Mouse (Mus musculus) midbrain, embryonic 13.5 days (tissue): ENCODE measurements at regions not wholly inside any gene's neighbourhood (a gene's known extent, or its start where the extent isn't known, plus 50 kb on each side); places are given as distances from the start of the nearest gene placed in this dataset.

ENCODE experiments used
- ATAC-seq: fragments of 200-750 bp; cut with Nextera tagmentation; 2 replicates; pipeline ENCODE4 v1.8.0; 2017; ENCODE audit warnings: mild to moderate bottlenecking, moderate TSS enrichment, moderate library complexity
- H3K27ac ChIP-seq: fragments of 300-500 bp; sonication (generic); 2 replicates; pipeline ENCODE4 v1.5.1; 2015; ENCODE audit warnings: inconsistent platforms, mild to moderate bottlenecking, moderate library complexity
- H3K27me3 ChIP-seq: fragments of 300-500 bp; sonication (generic); 2 replicates; pipeline ENCODE4 v1.6.1; 2015; ENCODE audit warnings: mild to moderate bottlenecking, inconsistent platforms
- H3K36me3 ChIP-seq: fragments of 300-500 bp; sonication (generic); 2 replicates; pipeline ENCODE4 v1.6.1; 2015; ENCODE audit warnings: mild to moderate bottlenecking, inconsistent platforms
- H3K4me1 ChIP-seq: fragments of 300-500 bp; sonication (generic); replicated peaks from 2 replicates; pipeline ENCODE4 v1.6.1; 2015; ENCODE audit warnings: inconsistent platforms
- H3K4me2 ChIP-seq: fragments of 300-500 bp; sonication (generic); replicated peaks from 2 replicates; pipeline ENCODE4 v1.6.1; 2015; ENCODE audit warnings: moderate library complexity, mild to moderate bottlenecking, inconsistent platforms
- H3K4me3 ChIP-seq: fragments of 300-500 bp; sonication (generic); replicated peaks from 2 replicates; pipeline ENCODE4 v1.5.1; 2015; ENCODE audit warnings: mild to moderate bottlenecking, inconsistent platforms
- H3K9ac ChIP-seq: fragments of 300-500 bp; sonication (generic); replicated peaks from 2 replicates; pipeline ENCODE4 v1.6.1; 2015; ENCODE audit warnings: mild to moderate bottlenecking, inconsistent platforms
- H3K9me3 ChIP-seq: fragments of 300-500 bp; sonication (generic); 2 replicates; pipeline ENCODE4 v1.6.1; 2016; ENCODE audit warnings: mild to moderate bottlenecking, inconsistent platforms
- WGBS: fragments of 180-500 bp; shearing (Covaris S2); methylation state at CpG from one replicate; pipeline ENCODE4 v1.1.7; 2015; 5-methylcytosine and 5-hydroxymethylcytosine counted together

GRCm38 (mm10) chr1:88969016-88969415 is 101.2 kb upstream of the Sh3bp4 start:
- no peaks in the 10 kb centered on the region for H3K4me1 ChIP-seq
- H3K27me3 ChIP-seq: no peaks in the 10 kb centered on the region
- no peak overlapping the region for H3K4me3 ChIP-seq
- WGBS: 59% methylated on average over 7 of the region's 7 CpGs
- no peaks in the 10 kb centered on the region for H3K36me3 ChIP-seq
- ATAC-seq: no peak
- H3K27ac ChIP-seq: no peak overlapping the region
- H3K9me3 ChIP-seq: no peaks in the 10 kb centered on the region
- H3K4me2 ChIP-seq: no peak overlapping the region
- H3K9ac ChIP-seq: no peak overlapping the region

- Histone ChIP-seq H3K4me2 (no peak overlapping the region), H3K9me3 (no peaks in the 10 kb centered on the region), H3K9ac (no peak overlapping the region), H3K27me3 (no peaks in the 10 kb centered on the region), H3K27ac (no peak overlapping the region), H3K4me1 (no peaks in the 10 kb centered on the region), H3K4me3 (no peak overlapping the region), H3K36me3 (no peaks in the 10 kb centered on the region)
- no peak for ATAC-seq
- WGBS: 94% methylated on average over 3 of the region's 3 CpGs
Observed at GRCm38 (mm10) chr1:88969630-88970029, 100.6 kb upstream of the Sh3bp4 start.

- Histone ChIP-seq H3K4me3 (no peak overlapping the region), H3K27me3 (no peaks in the 10 kb centered on the region), H3K36me3 (no peaks in the 10 kb centered on the region), H3K4me2 (no peak overlapping the region), H3K9me3 (no peaks in the 10 kb centered on the region), H3K4me1 (no peaks in the 10 kb centered on the region), H3K27ac (no peak overlapping the region), H3K9ac (no peak overlapping the region)
- no peak for ATAC-seq
- 92% methylated on average over 8 of the region's 8 CpGs for WGBS
Observed at GRCm38 (mm10) chr1:88976101-88976500, 94.1 kb upstream of the Sh3bp4 start.

GRCm38 (mm10) chr1:88988011-88988695 is 82.1 kb upstream of the Sh3bp4 start:
- no peak overlapping the region for H3K4me3 ChIP-seq
- no peaks in the 10 kb centered on the region for H3K4me1 ChIP-seq
- no peaks in the 10 kb centered on the region for H3K9me3 ChIP-seq
- no peak for ATAC-seq
- no peaks in the 10 kb centered on the region for H3K36me3 ChIP-seq
- no peak overlapping the region for H3K9ac ChIP-seq
- no peak overlapping the region for H3K27ac ChIP-seq
- H3K4me2 ChIP-seq: no peak overlapping the region
- H3K27me3 ChIP-seq: no peaks in the 10 kb centered on the region

GRCm38 (mm10) chr1:88994588-88995331 is 75.5 kb upstream of the Sh3bp4 start:
- no peaks in the 10 kb centered on the region for H3K36me3 ChIP-seq
- no peak overlapping the region for H3K4me2 ChIP-seq
- H3K9ac ChIP-seq: no peak overlapping the region
- no peak overlapping the region for H3K27ac ChIP-seq
- no peaks in the 10 kb centered on the region for H3K9me3 ChIP-seq
- H3K27me3 ChIP-seq: no peaks in the 10 kb centered on the region
- 77% methylated on average over 12 of the region's 12 CpGs for WGBS
- H3K4me3 ChIP-seq: no peak overlapping the region
- no peak for ATAC-seq
- peaks cover 13% of the 10 kb centered on the region for H3K4me1 ChIP-seq

GRCm38 (mm10) chr1:88995945-88996344 is 74.3 kb upstream of the Sh3bp4 start:
- 24% methylated on average over 8 of the region's 8 CpGs for WGBS
- no peak overlapping the region for H3K4me3 ChIP-seq
- no peak overlapping the region for H3K9ac ChIP-seq
- H3K9me3 ChIP-seq: no peaks in the 10 kb centered on the region
- ATAC-seq: no peak
- H3K4me2 ChIP-seq: peak overlapping the region; percentile 11; the same call in 1 of the 2 replicates
- peaks cover 13% of the 10 kb centered on the region for H3K4me1 ChIP-seq
- H3K27me3 ChIP-seq: no peaks in the 10 kb centered on the region
- no peaks in the 10 kb centered on the region for H3K36me3 ChIP-seq
- H3K27ac ChIP-seq: no peak overlapping the region

GRCm38 (mm10) chr1:88996657-88997056 is 73.6 kb upstream of the Sh3bp4 start:
- Histone ChIP-seq H3K4me3 (no peak overlapping the region), H3K9ac (no peak overlapping the region), H3K4me1 (peaks cover 13% of the 10 kb centered on the region), H3K4me2 (no peak overlapping the region), H3K27me3 (no peaks in the 10 kb centered on the region), H3K36me3 (no peaks in the 10 kb centered on the region), H3K9me3 (no peaks in the 10 kb centered on the region), H3K27ac (no peak overlapping the region)
- WGBS: 58% methylated on average over 7 of the region's 7 CpGs
- no peak for ATAC-seq

- Histone ChIP-seq H3K4me2 (no peak overlapping the region), H3K4me1 (peaks cover 13% of the 10 kb centered on the region), H3K4me3 (no peak overlapping the region), H3K36me3 (no peaks in the 10 kb centered on the region), H3K9ac (no peak overlapping the region), H3K9me3 (no peaks in the 10 kb centered on the region), H3K27me3 (no peaks in the 10 kb centered on the region), H3K27ac (no peak overlapping the region)
- ATAC-seq: no peak
- 84% methylated on average over 12 of the region's 12 CpGs for WGBS
Observed at GRCm38 (mm10) chr1:88997847-88998246, 72.4 kb upstream of the Sh3bp4 start.

GRCm38 (mm10) chr1:89002326-89002725 is 67.9 kb upstream of the Sh3bp4 start:
- Histone ChIP-seq H3K27ac (no peak overlapping the region), H3K4me1 (0 out of 2 replicates have a peak, but pooled peaks cover 4% of the 10 kb centered on the region), H3K4me2 (no peak overlapping the region), H3K9me3 (no peaks in the 10 kb centered on the region), H3K27me3 (no peaks in the 10 kb centered on the region), H3K9ac (no peak overlapping the region), H3K36me3 (no peaks in the 10 kb centered on the region), H3K4me3 (no peak overlapping the region)
- ATAC-seq: no peak
- 71% methylated on average over 3 of the region's 3 CpGs for WGBS

GRCm38 (mm10) chr1:89003752-89004151 is 66.5 kb upstream of the Sh3bp4 start:
- Histone ChIP-seq H3K27me3 (no peaks in the 10 kb centered on the region), H3K9me3 (no peaks in the 10 kb centered on the region), H3K4me3 (no peak overlapping the region), H3K9ac (no peak overlapping the region), H3K36me3 (no peaks in the 10 kb centered on the region), H3K4me2 (no peak overlapping the region), H3K27ac (no peak overlapping the region), H3K4me1 (0 out of 2 replicates have a peak, but pooled peaks cover 4% of the 10 kb centered on the region)
- WGBS: 44% methylated on average over 2 of the region's 2 CpGs
- ATAC-seq: no peak

- H3K4me1 ChIP-seq: 0 out of 2 replicates have a peak, but pooled peaks cover 7% of the 10 kb centered on the region
- H3K9ac ChIP-seq: no peak overlapping the region
- H3K36me3 ChIP-seq: no peaks in the 10 kb centered on the region
- H3K9me3 ChIP-seq: no peaks in the 10 kb centered on the region
- H3K27ac ChIP-seq: no peak overlapping the region
- H3K4me3 ChIP-seq: no peak overlapping the region
- ATAC-seq: no peak
- WGBS: 93% methylated on average over 7 of the region's 7 CpGs
- no peaks in the 10 kb centered on the region for H3K27me3 ChIP-seq
- H3K4me2 ChIP-seq: no peak overlapping the region
Observed at GRCm38 (mm10) chr1:89007476-89007875, 62.7 kb upstream of the Sh3bp4 start.

- Histone ChIP-seq H3K4me1 (0 out of 2 replicates have a peak, but pooled peaks cover 5% of the 10 kb centered on the region), H3K4me3 (no peak overlapping the region), H3K9me3 (no peaks in the 10 kb centered on the region), H3K9ac (no peak overlapping the region), H3K27me3 (no peaks in the 10 kb centered on the region), H3K36me3 (no peaks in the 10 kb centered on the region), H3K27ac (no peak overlapping the region), H3K4me2 (no peak overlapping the region)
- no peak for ATAC-seq
- WGBS: 87% methylated on average over 2 of the region's 2 CpGs
Observed at GRCm38 (mm10) chr1:89010170-89010569, 60.0 kb upstream of the Sh3bp4 start.
